Mouse (Mus musculus): ENCODE data around the gene Srgn. TPM values are rescaled to one million over a fixed set of nuclear protein-coding genes. Genes with fewer than 3 reads are reported as not detected.
"Not testable (repeated sequence)": the region's sequence is repeated elsewhere in the genome, so short reads cannot be mapped to it uniquely, and the experiment has no call there.

Gene Srgn
- polyA plus RNA-seq, 1 experiment from 2014 or later, result 59.2 TPM

GRCm38 (mm10) chr10:62503353-62503752, 23.9 kb downstream of the Srgn start:
- peak overlapping the region; percentile 54 for H3K4me2 ChIP-seq
- DNase-seq (ENCODE audit: low spot score) (no peak), ATAC-seq (replicated peaks; ENCODE audit: low FRiP score) (0 out of 2 replicates have a peak, but pooled peaks have one; percentile 24)
- no peak overlapping the region for H3K4me3 ChIP-seq (ENCODE audit: low read depth, low read length)
- H3K27me3 ChIP-seq (replicated peaks; ENCODE audit: control insufficient read depth, insufficient read depth, low read length), result no peaks in the 10 kb centered on the region
- H3K27ac ChIP-seq (ENCODE audit: low read depth, low read length), result peak overlapping the region; percentile 28; the same call in 1 of the 2 replicates
- peaks cover 34% of the 10 kb centered on the region for H3K4me1 ChIP-seq (replicated peaks; ENCODE audit: control insufficient read depth, insufficient read depth, low read length)
- H3K36me3 ChIP-seq (ENCODE audit: control insufficient read depth, insufficient read depth, low read length), result no peaks in the 10 kb centered on the region
- H3K9ac ChIP-seq (ENCODE audit: low read depth, low read length), result 0 out of 2 replicates have a peak overlapping the region, but pooled peaks have one; percentile 27
- no peaks in the 10 kb centered on the region for H3K9me3 ChIP-seq (ENCODE audit: control insufficient read depth, low read length)
- WGBS, result 32% methylated on average over 4 of the region's 4 CpGs

GRCm38 (mm10) chr10:62501951-62502350, 25.3 kb downstream of the Srgn start:
- H3K4me1 ChIP-seq (replicated peaks; ENCODE audit: control insufficient read depth, insufficient read depth, low read length), result peaks cover 27% of the 10 kb centered on the region
- no peaks in the 10 kb centered on the region for H3K27me3 ChIP-seq (replicated peaks; ENCODE audit: control insufficient read depth, insufficient read depth, low read length)
- no peak overlapping the region for H3K4me2 ChIP-seq
- 74% methylated on average over 7 of the region's 7 CpGs for WGBS
- no peaks in the 10 kb centered on the region for H3K9me3 ChIP-seq (ENCODE audit: control insufficient read depth, low read length)
- H3K27ac ChIP-seq (ENCODE audit: low read depth, low read length), result no peak overlapping the region; the same call in 1 of the 2 replicates
- ATAC-seq (replicated peaks; ENCODE audit: low FRiP score) (no peak), DNase-seq (ENCODE audit: low spot score) (no peak)
- H3K36me3 ChIP-seq (ENCODE audit: control insufficient read depth, insufficient read depth, low read length), result no peaks in the 10 kb centered on the region
- H3K4me3 ChIP-seq (ENCODE audit: low read depth, low read length), result no peak overlapping the region
- no peak overlapping the region for H3K9ac ChIP-seq (ENCODE audit: low read depth, low read length)

GRCm38 (mm10) chr10:62500916-62501615, 26.2 kb downstream of the Srgn start:
- ATAC-seq (replicated peaks; ENCODE audit: low FRiP score), result no peak
- Histone ChIP-seq H3K4me2 (no peak overlapping the region), H3K27me3 (replicated peaks; ENCODE audit: control insufficient read depth, insufficient read depth, low read length) (no peaks in the 10 kb centered on the region), H3K9me3 (ENCODE audit: control insufficient read depth, low read length) (no peaks in the 10 kb centered on the region), H3K36me3 (ENCODE audit: control insufficient read depth, insufficient read depth, low read length) (no peaks in the 10 kb centered on the region), H3K4me1 (replicated peaks; ENCODE audit: control insufficient read depth, insufficient read depth, low read length) (peaks cover 25% of the 10 kb centered on the region), H3K4me3 (ENCODE audit: low read depth, low read length) (no peak overlapping the region), H3K9ac (ENCODE audit: low read depth, low read length) (no peak overlapping the region), H3K27ac (ENCODE audit: low read depth, low read length) (no peak overlapping the region)
- 76% methylated on average over 9 of the region's 9 CpGs for WGBS
- DNase-seq (ENCODE audit: low spot score), result no peak

GRCm38 (mm10) chr10:62500088-62500915, 26.9 kb downstream of the Srgn start:
- no peaks in the 10 kb centered on the region for H3K36me3 ChIP-seq (ENCODE audit: control insufficient read depth, insufficient read depth, low read length)
- H3K4me2 ChIP-seq, result no peak overlapping the region
- peaks cover 20% of the 10 kb centered on the region for H3K4me1 ChIP-seq (replicated peaks; ENCODE audit: control insufficient read depth, insufficient read depth, low read length)
- no peaks in the 10 kb centered on the region for H3K9me3 ChIP-seq (ENCODE audit: control insufficient read depth, low read length)
- no peak overlapping the region for H3K9ac ChIP-seq (ENCODE audit: low read depth, low read length)
- no peak for ATAC-seq (replicated peaks; ENCODE audit: low FRiP score)
- no peak overlapping the region for H3K27ac ChIP-seq (ENCODE audit: low read depth, low read length)
- no peak overlapping the region for H3K4me3 ChIP-seq (ENCODE audit: low read depth, low read length)
- DNase-seq (ENCODE audit: low spot score), result peak; percentile 52
- H3K27me3 ChIP-seq (replicated peaks; ENCODE audit: control insufficient read depth, insufficient read depth, low read length), result no peaks in the 10 kb centered on the region
- 23% methylated on average over 15 of the region's 15 CpGs for WGBS

GRCm38 (mm10) chr10:62491681-62492080, 35.6 kb downstream of the Srgn start:
- H3K9me3 ChIP-seq (ENCODE audit: control insufficient read depth, low read length); DNase-seq (ENCODE audit: low spot score); H3K4me3 ChIP-seq (ENCODE audit: low read depth, low read length); H3K9ac ChIP-seq (ENCODE audit: low read depth, low read length); H3K4me2 ChIP-seq; H3K36me3 ChIP-seq (ENCODE audit: control insufficient read depth, insufficient read depth, low read length); ATAC-seq (replicated peaks; ENCODE audit: low FRiP score); H3K27me3 ChIP-seq (replicated peaks; ENCODE audit: control insufficient read depth, insufficient read depth, low read length); H3K27ac ChIP-seq (ENCODE audit: low read depth, low read length); H3K4me1 ChIP-seq (replicated peaks; ENCODE audit: control insufficient read depth, insufficient read depth, low read length): not testable (repeated sequence)
- WGBS, result 81% methylated on average over 3 of the region's 3 CpGs

- 22% methylated on average over 1 of the region's 1 CpGs for WGBS
- no peak overlapping the region; the same call in 1 of the 2 replicates for H3K4me2 ChIP-seq
Measured at GRCm38 (mm10) chr10:62488266-62488665, 39.0 kb downstream of the Srgn start.

GRCm38 (mm10) chr10:62486618-62487415, 40.4 kb downstream of the Srgn start, which contains the start of gene Vps26a:
TSS of gene Vps26a (minus strand) at chr10:62486805.
- Histone ChIP-seq H3K9me3 (ENCODE audit: control insufficient read depth, low read length) (no peaks in the 10 kb centered on the region), H3K4me2 (peak within 1 kb of the TSS; percentile 75), H3K9ac (ENCODE audit: low read depth, low read length) (peak within 1 kb of the TSS; percentile 87), H3K27me3 (replicated peaks; ENCODE audit: control insufficient read depth, insufficient read depth, low read length) (no peaks in the 10 kb centered on the region), H3K4me3 (ENCODE audit: low read depth, low read length) (peak within 1 kb of the TSS; percentile 94), H3K36me3 (ENCODE audit: control insufficient read depth, insufficient read depth, low read length) (no peaks in the 10 kb centered on the region), H3K4me1 (replicated peaks; ENCODE audit: control insufficient read depth, insufficient read depth, low read length) (peaks cover 9% of the 10 kb centered on the region; the same call in 1 of the 2 replicates), H3K27ac (ENCODE audit: low read depth, low read length) (peak within 1 kb of the TSS; percentile 84)
- ATAC-seq (replicated peaks; ENCODE audit: low FRiP score), result peak; percentile 84
- DNase-seq (ENCODE audit: low spot score), result peak; percentile 99
- under 1% methylated on average over 57 of the region's 59 CpGs for WGBS

More at GRCm38 (mm10) chr10:62488266-62488665, 39.0 kb downstream of the Srgn start:
- Histone ChIP-seq H3K9me3 (ENCODE audit: control insufficient read depth, low read length) (no peaks in the 10 kb centered on the region), H3K4me3 (ENCODE audit: low read depth, low read length) (no peak overlapping the region), H3K27me3 (replicated peaks; ENCODE audit: control insufficient read depth, insufficient read depth, low read length) (no peaks in the 10 kb centered on the region), H3K27ac (ENCODE audit: low read depth, low read length) (no peak overlapping the region), H3K36me3 (ENCODE audit: control insufficient read depth, insufficient read depth, low read length) (no peaks in the 10 kb centered on the region), H3K9ac (ENCODE audit: low read depth, low read length) (no peak overlapping the region), H3K4me1 (replicated peaks; ENCODE audit: control insufficient read depth, insufficient read depth, low read length) (peaks cover 9% of the 10 kb centered on the region; the same call in 1 of the 2 replicates)
- no peak for DNase-seq (ENCODE audit: low spot score)
- no peak for ATAC-seq (replicated peaks; ENCODE audit: low FRiP score)

All from liver, embryonic 11.5 days (tissue).